10 mouse cellular contexts compared by ENCODE assay signal in genomic region chr4:126149798-126150197, GRCm38 (mm10). TPM values are rescaled to one million over a fixed set of nuclear protein-coding genes. Genes with fewer than 3 reads are reported as not detected.
DNase-seq lines count a peak whose midpoint lies in the region; ATAC-seq and TF ChIP-seq lines count a peak whose summit lies in the region.
"Had no signal": no experiment of that assay in that cellular context is flagged by ENCODE, and none has a peak within 500 bp of the region (broad histone marks: within the 10 kb centered on the region; RNA-seq: fewer than 3 reads in every experiment).

No protein-coding gene starts in this region.

- peaks cover 51% of the 10 kb centered on the region for H3K4me1 ChIP-seq in kidney, embryonic 14.5 days (ENCODE audit: control insufficient read depth, insufficient read depth, low read length)
- peaks cover 30% of the 10 kb centered on the region for H3K4me1 ChIP-seq in heart, embryonic 16.5 days (ENCODE audit: control insufficient read depth, insufficient read depth, low read length)
- peaks cover 0 to 12% of the 10 kb centered on the region in 2 experiments; a peak in 2 of 4 replicates for H3K4me1 ChIP-seq in liver, embryonic 14.5 days (replicated peaks; ENCODE audit: control insufficient read depth in 2 of 2, insufficient read depth in 2 of 2, low read length in 1 of 2)

- H3K4me2 ChIP-seq in kidney, embryonic 14.5 days (replicated peaks; ENCODE audit: low read depth, low read length): peak overlapping the region; percentile 78
- peak overlapping the region; percentile 81 for H3K4me2 ChIP-seq in heart, embryonic 16.5 days (ENCODE audit: low read depth, low read length)
- H3K4me2 ChIP-seq in liver, embryonic 14.5 days (ENCODE audit: low read depth): peak overlapping the region; percentile 57; the same call in 1 of the 2 replicates

- no peaks in the 10 kb centered on the region for H3K9me3 ChIP-seq in kidney, embryonic 14.5 days (ENCODE audit: control insufficient read depth, low read length)
- H3K9me3 ChIP-seq in heart, embryonic 16.5 days (replicated peaks; ENCODE audit: control insufficient read depth, low read length): no peaks in the 10 kb centered on the region
- no peaks in the 10 kb centered on the region for H3K9me3 ChIP-seq in liver, embryonic 14.5 days (ENCODE audit: control insufficient read depth, low read length)

- TF ChIP-seq CTCF in liver, embryonic 14.5 days (IDR thresholded peaks at IDR 0.05; ENCODE audit: low read depth): no peak

- H3K27ac ChIP-seq in kidney, embryonic 14.5 days (ENCODE audit: low read depth, low read length): peak overlapping the region; percentile 98
- H3K27ac ChIP-seq in heart, embryonic 16.5 days (ENCODE audit: low read length): peak overlapping the region; percentile 71
- H3K27ac ChIP-seq in liver, embryonic 14.5 days: no peak overlapping the region

- H3K36me3 ChIP-seq in kidney, embryonic 14.5 days (ENCODE audit: control insufficient read depth, insufficient read depth, low read length): peaks cover 15% of the 10 kb centered on the region
- no peaks in the 10 kb centered on the region; the same call in 1 of the 2 replicates for H3K36me3 ChIP-seq in heart, embryonic 16.5 days (ENCODE audit: control insufficient read depth, insufficient read depth)
- no peaks in the 10 kb centered on the region for H3K36me3 ChIP-seq in liver, embryonic 14.5 days (replicated peaks; ENCODE audit: control insufficient read depth, insufficient read depth, low read depth)

- peak overlapping the region; percentile 88; the same call in 1 of the 2 replicates for H3K9ac ChIP-seq in kidney, embryonic 14.5 days (ENCODE audit: low read depth, low read length)
- H3K9ac ChIP-seq in heart, embryonic 16.5 days (ENCODE audit: low read length): peak overlapping the region; percentile 33; the same call in 1 of the 2 replicates
- no peak overlapping the region for H3K9ac ChIP-seq in liver, embryonic 14.5 days (replicated peaks)

- H3K4me3 ChIP-seq in kidney, embryonic 14.5 days (ENCODE audit: low read length): peak overlapping the region; percentile 70
- peak overlapping the region; percentile 69 for H3K4me3 ChIP-seq in heart, embryonic 16.5 days (ENCODE audit: low read length)
- H3K4me3 ChIP-seq in liver, embryonic 14.5 days (ENCODE audit: insufficient read depth in 1 of 2, low read depth in 2 of 2, low read length in 2 of 2): 0 out of 4 replicates have a peak overlapping the region, but pooled peaks of 1 of the 2 experiments have one; percentile 44

- TF ChIP-seq EP300 in liver, embryonic 14.5 days (IDR thresholded peaks at IDR 0.05; ENCODE audit: low read depth): no peak

- intact Hi-C loops in left cerebral cortex, postnatal 4 days (cut with DNase I): no loop called here

- DNase-seq in kidney, adult 9 months: no peak
- DNase-seq in ZHBTc4 (ENCODE audit: low read depth, low spot score): peak; percentile 56
- no peak for DNase-seq in liver, embryonic 14.5 days (ENCODE audit: low read depth in 3 of 3, low spot score in 3 of 3)
- no peak for DNase-seq in left cerebral cortex, postnatal 4 days
- DNase-seq in thymus, postnatal 36 days: no peak
- DNase-seq in Muller cell, postnatal 12 days (ENCODE audit: inconsistent ontology term): no peak
- DNase-seq: cerebellum, adult 18-20 months had no signal

- peak; percentile 11 for ATAC-seq in kidney, embryonic 14.5 days (ENCODE audit: low FRiP score, low TSS enrichment)
- ATAC-seq in heart, embryonic 16.5 days (replicated peaks; ENCODE audit: extremely low read depth, insufficient read depth, low FRiP score): no peak
- no peak for ATAC-seq in liver, embryonic 14.5 days (ENCODE audit: insufficient read depth)

- 4% methylated on average over 10 of the region's 10 CpGs for WGBS in kidney, embryonic 14.5 days
- WGBS in heart, embryonic 16.5 days: 48% methylated on average over 10 of the region's 10 CpGs
- 67% methylated on average over 10 of the region's 10 CpGs for WGBS in liver, embryonic 14.5 days (ENCODE audit: insufficient replicate concordance)

- no peaks in the 10 kb centered on the region for H3K27me3 ChIP-seq in kidney, embryonic 14.5 days (ENCODE audit: control insufficient read depth, insufficient read depth, low read length)
- H3K27me3 ChIP-seq in heart, embryonic 16.5 days (ENCODE audit: control insufficient read depth, insufficient read depth, low read length): no peaks in the 10 kb centered on the region
- peaks cover 31% of the 10 kb centered on the region for H3K27me3 ChIP-seq in liver, embryonic 14.5 days (ENCODE audit: control insufficient read depth, insufficient read depth, low read length)

RNA-seq across cellular contexts. Expression of gene Eva1b, which starts 2.3 kb away (rescaled TPM):
- polyA plus RNA-seq in kidney, embryonic 14.5 days (2014; fragmentation: Nextera tagmentation; extraction: Ambion mirVana): 96.1 and 124 TPM in 2 replicates
- polyA plus RNA-seq in heart, embryonic 16.5 days (2015; fragmentation: Nextera tagmentation; extraction: Ambion mirVana): 29.5 TPM in 2 replicates
- polyA plus RNA-seq in liver, embryonic 14.5 days (2012; rRNA removed): 11.9 and 14.8 TPM in 2 replicates
- polyA plus RNA-seq in liver, embryonic 14.5 days (2014; fragmentation: Nextera tagmentation; extraction: Ambion mirVana): 11.0 and 12.0 TPM in 2 replicates
- 1 to 10 TPM; 6.3 to 7.2 TPM for total RNA-seq in left cerebral cortex, postnatal 4 days (2021)

RNA-seq across cellular contexts. Expression of gene Sh3d21, which starts 13.5 kb away (rescaled TPM):
- 7.3 and 8.7 TPM in 2 replicates for polyA plus RNA-seq in kidney, embryonic 14.5 days (2014; fragmentation: Nextera tagmentation; extraction: Ambion mirVana)
- 2.7 and 3.4 TPM in 2 replicates for polyA plus RNA-seq in heart, embryonic 16.5 days (2015; fragmentation: Nextera tagmentation; extraction: Ambion mirVana)
- 0.46 and 0.53 TPM in 2 replicates for polyA plus RNA-seq in liver, embryonic 14.5 days (2012; rRNA removed)
- polyA plus RNA-seq in liver, embryonic 14.5 days (2014; fragmentation: Nextera tagmentation; extraction: Ambion mirVana): 0.77 and 0.93 TPM in 2 replicates
- total RNA-seq in left cerebral cortex, postnatal 4 days (2021): 1 to 10 TPM in 1 of 2 experiments, under 1 TPM in 1; 0.58 to 1.3 TPM
- total RNA-seq: monocyte, adult 5-6 weeks had no signal

RNA-seq across cellular contexts. Expression of gene Stk40, which starts 46.0 kb away (rescaled TPM):
- 19.1 and 24.9 TPM in 2 replicates for polyA plus RNA-seq in kidney, embryonic 14.5 days (2014; fragmentation: Nextera tagmentation; extraction: Ambion mirVana)
- polyA plus RNA-seq in heart, embryonic 16.5 days (2015; fragmentation: Nextera tagmentation; extraction: Ambion mirVana): 24.5 and 26.6 TPM in 2 replicates
- polyA plus RNA-seq in liver, embryonic 14.5 days (2012; rRNA removed): 4.3 and 5.6 TPM in 2 replicates
- 8.2 and 9.0 TPM in 2 replicates for polyA plus RNA-seq in liver, embryonic 14.5 days (2014; fragmentation: Nextera tagmentation; extraction: Ambion mirVana)
- 10 to 100 TPM; 23.7 to 25.0 TPM for total RNA-seq in left cerebral cortex, postnatal 4 days (2021)

RNA-seq across cellular contexts. Expression of gene Thrap3, which starts 52.8 kb away (rescaled TPM):
- polyA plus RNA-seq in kidney, embryonic 14.5 days (2014; fragmentation: Nextera tagmentation; extraction: Ambion mirVana): 141 and 281 TPM in 2 replicates
- 137 and 143 TPM in 2 replicates for polyA plus RNA-seq in heart, embryonic 16.5 days (2015; fragmentation: Nextera tagmentation; extraction: Ambion mirVana)
- 39.2 and 62.6 TPM in 2 replicates for polyA plus RNA-seq in liver, embryonic 14.5 days (2012; rRNA removed)
- 77.9 and 84.2 TPM in 2 replicates for polyA plus RNA-seq in liver, embryonic 14.5 days (2014; fragmentation: Nextera tagmentation; extraction: Ambion mirVana)
- 100 to 1,000 TPM; 165 TPM for total RNA-seq in left cerebral cortex, postnatal 4 days (2021)

RNA-seq across cellular contexts. Expression of gene Lsm10, which starts 53.4 kb away (rescaled TPM):
- polyA plus RNA-seq in kidney, embryonic 14.5 days (2014; fragmentation: Nextera tagmentation; extraction: Ambion mirVana): 47.3 and 52.4 TPM in 2 replicates
- 41.7 and 47.2 TPM in 2 replicates for polyA plus RNA-seq in heart, embryonic 16.5 days (2015; fragmentation: Nextera tagmentation; extraction: Ambion mirVana)
- polyA plus RNA-seq in liver, embryonic 14.5 days (2012; rRNA removed): 20.1 and 20.3 TPM in 2 replicates
- polyA plus RNA-seq in liver, embryonic 14.5 days (2014; fragmentation: Nextera tagmentation; extraction: Ambion mirVana): 24.4 and 25.9 TPM in 2 replicates
- 10 to 100 TPM; 23.9 to 25.3 TPM for total RNA-seq in left cerebral cortex, postnatal 4 days (2021)
